Mouse (Mus musculus) liver, embryonic 13.5 days (tissue): ENCODE data around the gene Satb1. TPM values are rescaled to one million over a fixed set of nuclear protein-coding genes. Genes with fewer than 3 reads are reported as not detected.

Experiments
- ATAC-seq: fragments of 200-750 bp; cut with Nextera tagmentation; 2 replicates; pipeline ENCODE4 v1.8.0; 2017; ENCODE audit warnings: low read depth, mild to moderate bottlenecking, moderate number of reproducible peaks, moderate library complexity
- DNase-seq: peaks from one replicate; pipeline ENCODE4 v3.0.0; 2022
- H3K27ac ChIP-seq: fragments of 300-500 bp; sonication (generic); 2 replicates; pipeline ENCODE4 v1.5.1; 2015; ENCODE audit warnings: moderate library complexity, mild to moderate bottlenecking, inconsistent platforms
- H3K27me3 ChIP-seq: fragments of 300-500 bp; sonication (generic); 2 replicates; pipeline ENCODE4 v1.6.1; 2015; ENCODE audit warnings: mild to moderate bottlenecking, inconsistent platforms
- H3K36me3 ChIP-seq: fragments of 300-500 bp; sonication (generic); 2 replicates; pipeline ENCODE4 v1.6.1; 2015; ENCODE audit warnings: mild to moderate bottlenecking, inconsistent platforms
- H3K4me1 ChIP-seq: fragments of 300-500 bp; sonication (generic); replicated peaks from 2 replicates; pipeline ENCODE4 v1.6.1; 2015; ENCODE audit warnings: inconsistent platforms
- H3K4me2 ChIP-seq: fragments of 300-500 bp; sonication (generic); 2 replicates; pipeline ENCODE4 v1.6.1; 2015; ENCODE audit warnings: inconsistent platforms, mild to moderate bottlenecking, moderate library complexity
- H3K4me3 ChIP-seq: fragments of 300-500 bp; sonication (generic); replicated peaks from 2 replicates; pipeline ENCODE4 v1.5.1; 2015; ENCODE audit warnings: mild to moderate bottlenecking, inconsistent platforms
- H3K9ac ChIP-seq: fragments of 300-500 bp; sonication (generic); 2 replicates; pipeline ENCODE4 v1.6.1; 2015; ENCODE audit warnings: mild to moderate bottlenecking, inconsistent platforms
- H3K9me3 ChIP-seq: fragments of 300-500 bp; sonication (generic); replicated peaks from 2 replicates; pipeline ENCODE4 v1.6.1; 2016; ENCODE audit warnings: inconsistent platforms
- whole genome bisulfite sequencing: fragments of 180-500 bp; shearing (Covaris S2); methylation state at CpG from one replicate; pipeline ENCODE4 v1.1.7; 2015; ENCODE audit not compliant: insufficient replicate concordance; 5-methylcytosine and 5-hydroxymethylcytosine counted together
- polyA plus RNA-seq: library from polyadenylated mRNA; unstranded; fragments of >200 nt; fragmentation: Nextera tagmentation; extraction: Ambion mirVana; gene quantifications from 2 replicates; pipeline ENCODE4 v1.2.1, GENCODE M21; 2015

Gene Satb1
- polyA plus RNA-seq, 1 experiment from 2014 or later: 1.6 TPM

DNA sequence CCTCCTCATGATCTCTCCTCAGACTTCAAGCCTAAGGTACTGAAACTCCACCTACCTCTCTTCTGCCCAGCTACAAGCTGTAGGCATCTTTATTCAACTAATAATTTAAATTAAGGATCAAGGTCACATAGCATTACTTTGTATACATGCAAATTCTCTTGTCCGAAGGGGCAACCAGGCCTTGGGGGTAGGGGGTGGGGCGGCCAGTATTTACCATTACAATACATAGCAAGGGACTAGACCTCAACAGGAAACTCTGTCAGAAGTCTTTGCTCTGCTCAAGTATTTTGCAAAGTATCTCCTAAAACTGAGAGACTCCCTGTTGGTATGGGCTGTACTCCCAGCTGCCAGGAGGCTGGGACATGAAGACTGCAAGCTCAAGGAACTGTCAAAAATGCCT lies 137.8 kb downstream of the Satb1 start:
- no peak overlapping the region for H3K4me3 ChIP-seq
- no peak for DNase-seq
- no peaks in the 10 kb centered on the region for H3K9me3 ChIP-seq
- ATAC-seq: no peak
- no peak overlapping the region for H3K27ac ChIP-seq
- no peaks in the 10 kb centered on the region for H3K36me3 ChIP-seq
- no peaks in the 10 kb centered on the region for H3K4me1 ChIP-seq
- H3K27me3 ChIP-seq: no peaks in the 10 kb centered on the region
- H3K4me2 ChIP-seq: no peak overlapping the region
- 61% methylated on average over 2 of the region's 2 CpGs for WGBS
- H3K9ac ChIP-seq: no peak overlapping the region

DNA sequence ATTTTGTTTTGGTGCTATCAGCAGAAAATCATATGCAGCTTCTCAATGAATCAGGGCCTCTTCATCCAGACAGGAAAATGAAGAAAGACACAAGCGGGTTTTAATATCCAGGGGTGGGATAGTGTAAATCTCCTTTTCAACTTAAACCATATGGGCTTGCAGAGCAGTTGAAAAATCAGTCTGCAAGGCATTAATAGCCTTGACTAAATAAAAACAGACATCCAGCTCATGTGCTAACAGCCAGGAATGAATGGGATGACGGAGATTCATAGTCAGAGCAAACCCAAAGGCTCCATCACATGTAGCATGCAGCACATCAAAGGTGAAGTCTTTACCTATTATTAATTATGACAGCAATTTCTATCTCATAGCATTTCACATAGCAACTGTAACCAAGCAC lies 142.6 kb downstream of the Satb1 start:
- no peaks in the 10 kb centered on the region for H3K9me3 ChIP-seq
- ATAC-seq: no peak
- WGBS: 62% methylated on average over 2 of the region's 2 CpGs
- no peak for DNase-seq
- no peak overlapping the region for H3K4me3 ChIP-seq
- no peaks in the 10 kb centered on the region for H3K4me1 ChIP-seq
- H3K27ac ChIP-seq: no peak overlapping the region
- H3K4me2 ChIP-seq: no peak overlapping the region
- H3K36me3 ChIP-seq: no peaks in the 10 kb centered on the region
- no peak overlapping the region for H3K9ac ChIP-seq
- no peaks in the 10 kb centered on the region for H3K27me3 ChIP-seq

DNA sequence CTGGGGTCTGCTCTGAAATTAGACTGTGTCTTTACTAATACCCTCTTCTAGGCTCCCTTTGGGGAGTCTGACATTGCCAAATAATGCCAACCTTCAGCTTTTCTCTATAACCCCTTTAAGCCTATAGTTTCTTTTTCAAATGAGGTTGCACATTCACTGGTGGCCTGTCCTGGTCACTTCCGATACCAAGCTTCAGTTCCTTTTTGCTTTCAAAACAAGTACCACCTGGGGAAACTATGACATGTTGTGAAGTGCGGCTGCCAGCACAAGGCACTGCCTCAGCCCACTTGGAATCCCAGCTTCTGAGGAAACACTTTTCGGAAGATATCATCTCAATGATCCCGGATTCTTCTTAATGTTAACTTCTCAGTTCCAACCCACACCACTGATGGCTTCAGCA lies 145.9 kb downstream of the Satb1 start:
- 67% methylated on average over 4 of the region's 4 CpGs for WGBS
- H3K4me1 ChIP-seq: no peaks in the 10 kb centered on the region
- H3K9ac ChIP-seq: no peak overlapping the region
- no peak overlapping the region for H3K4me3 ChIP-seq
- no peak for ATAC-seq
- H3K9me3 ChIP-seq: no peaks in the 10 kb centered on the region
- H3K27me3 ChIP-seq: no peaks in the 10 kb centered on the region
- no peak overlapping the region for H3K4me2 ChIP-seq
- no peak for DNase-seq
- no peak overlapping the region for H3K27ac ChIP-seq
- H3K36me3 ChIP-seq: no peaks in the 10 kb centered on the region
